Comparison of ENCODE assay signal across 16 mouse cellular contexts in genomic region chr15:84380181-84380580, GRCm38 (mm10). TPM values are rescaled to one million over a fixed set of nuclear protein-coding genes. Genes with fewer than 3 reads are reported as not detected.
A peak's percentile ranks its signal among the peaks of the same experiment; 100 is the strongest.
DNase-seq lines count a peak whose midpoint lies in the region; ATAC-seq and TF ChIP-seq lines count a peak whose summit lies in the region.
"Had no signal": no experiment of that assay in that cellular context is flagged by ENCODE, and none has a peak within 500 bp of the region (broad histone marks: within the 10 kb centered on the region; RNA-seq: fewer than 3 reads in every experiment).

No protein-coding gene starts in this region.

- 0 out of 2 replicates have a peak, but pooled peaks cover 3% of the 10 kb centered on the region for H3K9me3 ChIP-seq in intestine, embryonic 15.5 days
- 0 out of 2 replicates have a peak, but pooled peaks cover under 1% of the 10 kb centered on the region for H3K9me3 ChIP-seq in stomach, postnatal 0 days (ENCODE audit: control insufficient read depth, low read length)
- peaks cover 5% of the 10 kb centered on the region for H3K9me3 ChIP-seq in hindbrain, embryonic 14.5 days (ENCODE audit: control insufficient read depth, low read length)

- no peaks in the 10 kb centered on the region for H3K27me3 ChIP-seq in intestine, embryonic 15.5 days (replicated peaks)
- no peaks in the 10 kb centered on the region for H3K27me3 ChIP-seq in stomach, postnatal 0 days (ENCODE audit: control insufficient read depth, insufficient read depth, low read length)
- no peaks in the 10 kb centered on the region for H3K27me3 ChIP-seq in hindbrain, embryonic 14.5 days (ENCODE audit: control insufficient read depth, insufficient read depth, low read length)
- H3K27me3 ChIP-seq: neural tube, embryonic 15.5 days had no signal

- H3K27ac ChIP-seq in intestine, embryonic 15.5 days, result no peak overlapping the region
- no peak overlapping the region for H3K27ac ChIP-seq in stomach, postnatal 0 days (replicated peaks)
- no peak overlapping the region for H3K27ac ChIP-seq in hindbrain, embryonic 14.5 days
- H3K27ac ChIP-seq in left cerebral cortex, adult 2 months, result no peak overlapping the region
- H3K27ac ChIP-seq: neural tube, embryonic 15.5 days had no signal

- H3K36me3 ChIP-seq in intestine, embryonic 15.5 days, result no peaks in the 10 kb centered on the region
- H3K36me3 ChIP-seq in stomach, postnatal 0 days (ENCODE audit: control insufficient read depth, insufficient read depth, low read length), result no peaks in the 10 kb centered on the region
- H3K36me3 ChIP-seq in hindbrain, embryonic 14.5 days (replicated peaks; ENCODE audit: control insufficient read depth, insufficient read depth), result no peaks in the 10 kb centered on the region
- H3K36me3 ChIP-seq: neural tube, embryonic 15.5 days had no signal

- H3K4me1 ChIP-seq in intestine, embryonic 15.5 days (replicated peaks), result 0 out of 2 replicates have a peak, but pooled peaks cover 4% of the 10 kb centered on the region
- no peaks in the 10 kb centered on the region for H3K4me1 ChIP-seq in stomach, postnatal 0 days (replicated peaks; ENCODE audit: control insufficient read depth, insufficient read depth)
- no peaks in the 10 kb centered on the region for H3K4me1 ChIP-seq in hindbrain, embryonic 14.5 days (replicated peaks; ENCODE audit: control insufficient read depth, insufficient read depth, low read length)
- H3K4me1 ChIP-seq: neural tube, embryonic 15.5 days had no signal

- no peak overlapping the region for H3K9ac ChIP-seq in intestine, embryonic 15.5 days
- H3K9ac ChIP-seq in stomach, postnatal 0 days (ENCODE audit: low read length), result no peak overlapping the region
- H3K9ac ChIP-seq in hindbrain, embryonic 14.5 days, result no peak overlapping the region
- H3K9ac ChIP-seq: neural tube, embryonic 15.5 days had no signal

- peak; percentile 4 for DNase-seq in right cerebral cortex, postnatal 14 days
- no peak for DNase-seq in right cerebral cortex, postnatal 10 days (ENCODE audit: low spot score in 2 of 2)
- DNase-seq in kidney, postnatal 10 days, result peak; percentile 38
- peak; percentile 73 for DNase-seq in stomach, postnatal 0 days (ENCODE audit: low spot score)
- no peak for DNase-seq in hindbrain, embryonic 14.5 days (ENCODE audit: low spot score)
- no peak for DNase-seq in layer of hippocampus, adult 8-10 months (ENCODE audit: low spot score in 2 of 2)
- DNase-seq in left cerebral cortex, adult 2 months (ENCODE audit: extremely low spot score in 1 of 2, low spot score in 2 of 2), result no peak
- DNase-seq: cerebellum, adult 11-12 months; gastrocnemius, postnatal 10 days; lung, postnatal 14 days; right cerebral cortex, postnatal 25 days had no signal

- TF ChIP-seq CTCF in stomach, postnatal 0 days (IDR thresholded peaks at IDR 0.05; ENCODE audit: low read depth), result no peak
- TF ChIP-seq CTCF in left cerebral cortex, adult 2 months (IDR thresholded peaks at IDR 0.05), result no peak

- no peak for TF ChIP-seq EP300 in stomach, postnatal 0 days (optimal IDR thresholded peaks at IDR 0.05)

- WGBS in intestine, embryonic 15.5 days, result 48% methylated on average over 10 of the region's 10 CpGs
- WGBS in stomach, postnatal 0 days, result 40% methylated on average over 10 of the region's 10 CpGs
- 77% methylated on average over 10 of the region's 10 CpGs for WGBS in hindbrain, embryonic 14.5 days

- no peak overlapping the region for H3K4me2 ChIP-seq in intestine, embryonic 15.5 days (replicated peaks)
- H3K4me2 ChIP-seq in stomach, postnatal 0 days (replicated peaks; ENCODE audit: low read depth), result no peak overlapping the region
- no peak overlapping the region for H3K4me2 ChIP-seq in hindbrain, embryonic 14.5 days (replicated peaks)
- H3K4me2 ChIP-seq: neural tube, embryonic 15.5 days had no signal

- no peak overlapping the region for H3K4me3 ChIP-seq in intestine, embryonic 15.5 days (replicated peaks)
- H3K4me3 ChIP-seq in stomach, postnatal 0 days (ENCODE audit: low read depth, low read length), result no peak overlapping the region
- no peak overlapping the region for H3K4me3 ChIP-seq in hindbrain, embryonic 14.5 days (replicated peaks; ENCODE audit: low read length)
- H3K4me3 ChIP-seq in left cerebral cortex, adult 2 months, result no peak overlapping the region
- H3K4me3 ChIP-seq: neural tube, embryonic 15.5 days had no signal

- intact Hi-C loops in left cerebral cortex, adult 2 months (cut with DNase I), result no loop called here

- peak; percentile 84 for ATAC-seq in intestine, embryonic 15.5 days
- ATAC-seq in stomach, postnatal 0 days (ENCODE audit: low FRiP score, low TSS enrichment), result peak; percentile 91
- ATAC-seq in hindbrain, embryonic 14.5 days (ENCODE audit: low FRiP score), result no peak
- ATAC-seq: CD4-positive, CD25-positive, alpha-beta regulatory T cell, adult 4 months; hindbrain, embryonic 16.5 days; midbrain, embryonic 16.5 days had no signal

RNA-seq across cellular contexts. Expression of gene Parvg, which starts 56.4 kb away (rescaled TPM):
- 3.0 and 3.8 TPM in 2 replicates for polyA plus RNA-seq in intestine, embryonic 15.5 days (2015; fragmentation: Nextera tagmentation; extraction: Ambion mirVana)
- 1.3 TPM in 2 replicates for polyA plus RNA-seq in stomach, postnatal 0 days (2015; fragmentation: Nextera tagmentation; extraction: Ambion mirVana)
- polyA plus RNA-seq in hindbrain, embryonic 14.5 days (2014; fragmentation: Nextera tagmentation; extraction: Ambion mirVana), result 0.44 and 0.55 TPM in 2 replicates
- 10 to 100 TPM; 23.8 to 34.0 (median 31.7) TPM for total RNA-seq in layer of hippocampus, adult 8-10 months (2022)
- 1 to 10 TPM; 6.8 to 7.1 TPM for total RNA-seq in left cerebral cortex, adult 2 months (2021)

Comparison
In these comparisons a context has a peak if more than half of its experiments do, and no peak if none do; other contexts are left out.
1. DNase-seq: peak in right cerebral cortex, postnatal 14 days (single experiment), kidney, postnatal 10 days (single experiment) and stomach, postnatal 0 days (single experiment); none in right cerebral cortex, postnatal 10 days (0 of 2), hindbrain, embryonic 14.5 days (single experiment), layer of hippocampus, adult 8-10 months (0 of 2) and left cerebral cortex, adult 2 months (0 of 2).